Mouse (Mus musculus) c-Kit-positive CD71-negative TER-119-negative erythroid progenitor cells, embryonic 14.5 days (primary cell): ENCODE data around the gene Vstm2l.

Experiments
- DNase-seq: peaks from one replicate; pipeline ENCODE4 v3.0.0-alpha.2; 2013; ENCODE audit warnings: low read depth

The Vstm2l gene

DNA sequence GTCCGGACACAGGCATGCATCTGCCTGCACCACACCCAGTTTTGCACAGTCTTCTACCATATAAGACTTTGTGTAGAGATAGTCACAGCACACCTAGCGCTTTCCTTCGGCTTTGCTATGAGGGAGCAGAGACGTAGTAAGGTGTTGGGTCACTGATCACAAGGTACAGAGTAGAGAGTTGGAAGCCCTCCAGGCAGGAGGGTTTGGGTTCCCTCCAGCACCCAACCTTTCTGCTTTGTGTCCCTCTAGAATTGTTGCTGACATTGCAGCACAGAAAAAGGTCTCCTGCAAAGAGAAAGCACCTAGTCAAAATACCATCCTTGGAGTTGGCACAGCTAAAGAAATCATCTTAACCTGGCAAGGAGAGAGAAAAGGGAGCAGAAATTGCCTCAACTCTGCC is 78.0 kb downstream of the Vstm2l start:
- DNase-seq: no peak
